In the genomic region with DNA sequence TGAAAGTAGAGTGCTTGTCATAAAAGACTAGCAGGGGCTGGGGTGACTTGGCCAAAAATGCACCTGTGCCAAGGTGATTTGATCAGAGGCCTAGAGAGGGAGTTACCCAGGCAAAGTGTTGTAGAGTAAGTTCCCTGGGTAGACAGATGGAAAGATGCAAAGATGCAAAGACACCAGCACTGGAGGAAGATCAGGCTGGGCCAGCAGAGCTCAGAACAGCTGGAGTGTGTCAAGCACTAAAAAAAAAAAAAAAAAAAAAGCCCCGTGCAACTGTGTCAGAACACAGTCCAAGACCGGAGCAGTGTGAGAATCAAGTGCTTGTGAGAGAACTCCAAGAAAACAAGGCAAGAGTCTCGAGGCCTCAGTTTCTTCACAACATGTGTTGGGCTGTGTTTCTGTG, we compare ENCODE assay signal across 24 mouse cellular contexts.
A peak's percentile ranks its signal among the peaks of the same experiment; 100 is the strongest.
DNase-seq lines count a peak whose midpoint lies in the region; ATAC-seq lines count a peak whose summit lies in the region.
"Had no signal": no experiment of that assay in that cellular context is flagged by ENCODE, and none has a peak within 500 bp of the region (broad histone marks: within the 10 kb centered on the region; RNA-seq: fewer than 3 reads in every experiment).

No protein-coding gene starts in this region.

- H3K4me3 ChIP-seq in forebrain, embryonic 11.5 days (ENCODE audit: low read depth, low read length): no peak overlapping the region
- no peak overlapping the region for H3K4me3 ChIP-seq in forebrain, embryonic 16.5 days (replicated peaks; ENCODE audit: low read length)
- no peak overlapping the region for H3K4me3 ChIP-seq in lung, embryonic 15.5 days
- no peak overlapping the region for H3K4me3 ChIP-seq in limb, embryonic 10.5 days
- H3K4me3 ChIP-seq: embryonic facial prominence, embryonic 13.5 days; erythroblast, embryonic 14.5 days; forebrain, embryonic 13.5 days; gastrocnemius, adult 2 months; hindbrain, embryonic 15.5 days; left cerebral cortex, adult 2 months had no signal

- H3K36me3 ChIP-seq in forebrain, embryonic 11.5 days (ENCODE audit: control insufficient read depth, insufficient read depth, low read length): no peaks in the 10 kb centered on the region
- no peaks in the 10 kb centered on the region for H3K36me3 ChIP-seq in forebrain, embryonic 16.5 days (ENCODE audit: control insufficient read depth, insufficient read depth)
- no peaks in the 10 kb centered on the region for H3K36me3 ChIP-seq in lung, embryonic 15.5 days
- H3K36me3 ChIP-seq in limb, embryonic 10.5 days: no peaks in the 10 kb centered on the region
- H3K36me3 ChIP-seq: embryonic facial prominence, embryonic 13.5 days; hindbrain, embryonic 15.5 days had no signal

- H3K4me1 ChIP-seq in forebrain, embryonic 11.5 days (replicated peaks; ENCODE audit: control insufficient read depth, insufficient read depth, low read length): no peaks in the 10 kb centered on the region
- no peaks in the 10 kb centered on the region for H3K4me1 ChIP-seq in forebrain, embryonic 16.5 days (replicated peaks; ENCODE audit: control insufficient read depth, insufficient read depth, low read length)
- peaks cover 57% of the 10 kb centered on the region for H3K4me1 ChIP-seq in lung, embryonic 15.5 days
- H3K4me1 ChIP-seq in limb, embryonic 10.5 days: peaks cover 21% of the 10 kb centered on the region
- H3K4me1 ChIP-seq: forebrain, embryonic 13.5 days; hindbrain, embryonic 15.5 days had no signal

- WGBS in forebrain, embryonic 11.5 days: 76% methylated on average over 3 of the region's 3 CpGs
- WGBS in forebrain, embryonic 16.5 days: 85% methylated on average over 3 of the region's 3 CpGs
- 43% methylated on average over 3 of the region's 3 CpGs for WGBS in lung, embryonic 15.5 days
- 82% methylated on average over 3 of the region's 3 CpGs for WGBS in limb, embryonic 10.5 days

- H3K9me3 ChIP-seq in forebrain, embryonic 11.5 days (ENCODE audit: control insufficient read depth, low read length): no peaks in the 10 kb centered on the region
- no peaks in the 10 kb centered on the region for H3K9me3 ChIP-seq in forebrain, embryonic 16.5 days (ENCODE audit: control insufficient read depth, low read length)
- H3K9me3 ChIP-seq in lung, embryonic 15.5 days: no peaks in the 10 kb centered on the region
- H3K9me3 ChIP-seq in limb, embryonic 10.5 days (replicated peaks): no peaks in the 10 kb centered on the region
- H3K9me3 ChIP-seq: embryonic facial prominence, embryonic 13.5 days; forebrain, embryonic 13.5 days; hindbrain, embryonic 15.5 days had no signal

- H3K4me2 ChIP-seq in forebrain, embryonic 11.5 days (ENCODE audit: low read depth, low read length, severe bottlenecking): no peak overlapping the region
- no peak overlapping the region for H3K4me2 ChIP-seq in forebrain, embryonic 16.5 days (ENCODE audit: low read length)
- H3K4me2 ChIP-seq in lung, embryonic 15.5 days: no peak overlapping the region
- H3K4me2 ChIP-seq: embryonic facial prominence, embryonic 13.5 days; forebrain, embryonic 13.5 days; heart, embryonic 11.5 days; hindbrain, embryonic 15.5 days; midbrain, embryonic 11.5 days had no signal

- H3K27ac ChIP-seq in forebrain, embryonic 11.5 days (ENCODE audit: low read depth, low read length): no peak overlapping the region
- no peak overlapping the region for H3K27ac ChIP-seq in forebrain, embryonic 16.5 days (ENCODE audit: low read length)
- H3K27ac ChIP-seq in lung, embryonic 15.5 days: peak overlapping the region; percentile 73
- no peak overlapping the region for H3K27ac ChIP-seq in limb, embryonic 10.5 days
- H3K27ac ChIP-seq: embryonic facial prominence, embryonic 13.5 days; forebrain, embryonic 13.5 days; gastrocnemius, adult 2 months; hindbrain, embryonic 15.5 days; left cerebral cortex, adult 2 months had no signal

- no peak overlapping the region for H3K9ac ChIP-seq in forebrain, embryonic 11.5 days (ENCODE audit: low read length)
- H3K9ac ChIP-seq in forebrain, embryonic 16.5 days (replicated peaks; ENCODE audit: low read depth, low read length): no peak overlapping the region
- no peak overlapping the region for H3K9ac ChIP-seq in lung, embryonic 15.5 days
- H3K9ac ChIP-seq: embryonic facial prominence, embryonic 13.5 days; forebrain, embryonic 13.5 days; hindbrain, embryonic 15.5 days; liver, postnatal 0 days had no signal

- H3K27me3 ChIP-seq in forebrain, embryonic 11.5 days (ENCODE audit: control insufficient read depth, insufficient read depth, low read length): no peaks in the 10 kb centered on the region
- H3K27me3 ChIP-seq in forebrain, embryonic 16.5 days (replicated peaks; ENCODE audit: control insufficient read depth, insufficient read depth, low read length): no peaks in the 10 kb centered on the region
- H3K27me3 ChIP-seq in lung, embryonic 15.5 days: no peaks in the 10 kb centered on the region
- H3K27me3 ChIP-seq in limb, embryonic 10.5 days (ENCODE audit: low read depth, poor library complexity, severe bottlenecking): no peaks in the 10 kb centered on the region
- H3K27me3 ChIP-seq: embryonic facial prominence, embryonic 13.5 days; forebrain, embryonic 13.5 days; hindbrain, embryonic 15.5 days had no signal

- peak; percentile 41 for DNase-seq in forebrain, embryonic 11.5 days (ENCODE audit: low spot score)
- DNase-seq in kidney, adult 18-20 months: peak; percentile 2
- DNase-seq in kidney, postnatal 14 days: no peak
- DNase-seq in lung, postnatal 14 days: no peak
- DNase-seq in limb, embryonic 10.5 days (ENCODE audit: low spot score): peak; percentile 23
- DNase-seq in thymus, postnatal 10 days (ENCODE audit: low spot score in 2 of 2): no peak
- DNase-seq: adrenal gland, postnatal 10 days; cerebellum, postnatal 25 days; gastrocnemius, adult 2 months; kidney, adult 2 months; left cerebral cortex, postnatal 4 days; liver; liver, postnatal 0 days; right cerebral cortex, adult 18-20 months; thymus, postnatal 36 days had no signal

- no peak for ATAC-seq in forebrain, embryonic 11.5 days (replicated peaks; ENCODE audit: low FRiP score)
- ATAC-seq in forebrain, embryonic 16.5 days: no peak
- peak; percentile 85 for ATAC-seq in lung, embryonic 15.5 days (ENCODE audit: borderline replicate concordance, extremely low read depth, low FRiP score, low TSS enrichment)
- ATAC-seq: forebrain, embryonic 13.5 days; liver, postnatal 0 days had no signal

Comparison
In these comparisons a context has a peak if more than half of its experiments do, and no peak if none do; other contexts are left out.
1. DNase-seq: peak in forebrain, embryonic 11.5 days (single experiment), kidney, adult 18-20 months (single experiment) and limb, embryonic 10.5 days (single experiment); none in kidney, postnatal 14 days (single experiment), lung, postnatal 14 days (single experiment) and thymus, postnatal 10 days (0 of 2).